Mouse (Mus musculus) midbrain, embryonic 14.5 days (tissue): ENCODE data around the gene Gdf15. TPM values are rescaled to one million over a fixed set of nuclear protein-coding genes. Genes with fewer than 3 reads are reported as not detected.

Experiments
- ATAC-seq: fragments of 200-750 bp; cut with Nextera tagmentation; 2 replicates; pipeline ENCODE4 v1.8.0; 2017; ENCODE audit warnings: moderate number of reproducible peaks, moderate library complexity; ENCODE audit not compliant: low FRiP score, low TSS enrichment
- DNase-seq: peaks from one replicate; pipeline ENCODE4 v3.0.0-alpha.2; 2015
- H3K27ac ChIP-seq: fragments of 300-500 bp; sonication (generic); replicated peaks from 2 replicates; pipeline ENCODE4 v1.5.1; 2014; ENCODE audit warnings: mild to moderate bottlenecking, low read depth, low read length, moderate library complexity
- H3K27me3 ChIP-seq: fragments of 300-500 bp; sonication (generic); 2 replicates; pipeline ENCODE4 v1.6.1; 2014; ENCODE audit warnings: low read length, control low read depth, mixed read lengths; ENCODE audit not compliant: control insufficient read depth, insufficient read depth
- H3K36me3 ChIP-seq: fragments of 300-500 bp; sonication (generic); 2 replicates; pipeline ENCODE4 v1.6.1; 2014; ENCODE audit warnings: low read length, control low read depth; ENCODE audit not compliant: control insufficient read depth, insufficient read depth
- H3K4me1 ChIP-seq: fragments of 300-500 bp; sonication (generic); 2 replicates; pipeline ENCODE4 v1.6.1; 2014; ENCODE audit warnings: mild to moderate bottlenecking, antibody characterized with exemption, low read length, control low read depth; ENCODE audit not compliant: control insufficient read depth, insufficient read depth
- H3K4me2 ChIP-seq: fragments of 300-500 bp; sonication (generic); 2 replicates; pipeline ENCODE4 v1.6.1; 2014; ENCODE audit warnings: mild to moderate bottlenecking, low read length, moderate library complexity
- H3K4me3 ChIP-seq: fragments of 300-500 bp; sonication (generic); replicated peaks from 2 replicates; pipeline ENCODE4 v1.5.1; 2014; ENCODE audit warnings: low read depth, low read length
- H3K9ac ChIP-seq: fragments of 300-500 bp; sonication (generic); replicated peaks from 2 replicates; pipeline ENCODE4 v1.6.1; 2014; ENCODE audit warnings: mild to moderate bottlenecking, low read length, moderate library complexity
- H3K9me3 ChIP-seq: fragments of 300-500 bp; sonication (generic); 2 replicates; pipeline ENCODE4 v1.6.1; 2016; ENCODE audit warnings: low read length, control low read depth, mixed read lengths; ENCODE audit not compliant: control insufficient read depth
- WGBS: fragments of 180-500 bp; shearing (Covaris S2); extraction: QIAGEN DNeasy Blood & Tissue Kit; methylation state at CpG from one replicate; pipeline ENCODE4 v1.1.7; 2014; 5-methylcytosine and 5-hydroxymethylcytosine counted together
- polyA plus RNA-seq: library from polyadenylated mRNA; unstranded; fragments of >200 nt; fragmentation: Nextera tagmentation; extraction: Ambion mirVana; gene quantifications from 2 replicates; pipeline ENCODE4 v1.2.1, GENCODE M21; 2014

Gdf15 gene
- polyA plus RNA-seq, 1 experiment from 2014 or later, result 0.20 TPM

- Histone ChIP-seq H3K4me1 (0 out of 2 replicates have a peak, but pooled peaks cover 14% of the 10 kb centered on the region), H3K9me3 (no peaks in the 10 kb centered on the region), H3K4me2 (no peak overlapping the region), H3K9ac (no peak overlapping the region), H3K36me3 (peaks cover 31% of the 10 kb centered on the region), H3K27me3 (no peaks in the 10 kb centered on the region), H3K4me3 (no peak overlapping the region), H3K27ac (no peak overlapping the region)
- no peak for ATAC-seq
- 96% methylated on average over 17 of the region's 17 CpGs for WGBS
- no peak for DNase-seq
Measured at GRCm38 (mm10) chr8:70650351-70650750, 18.1 kb upstream of the Gdf15 start.

GRCm38 (mm10) chr8:70649324-70649723 is 17.1 kb upstream of the Gdf15 start:
- no peak overlapping the region; the same call in 1 of the 2 replicates for H3K4me2 ChIP-seq
- peak; percentile 71 for ATAC-seq
- 51% methylated on average over 4 of the region's 4 CpGs for WGBS
- H3K9ac ChIP-seq, result no peak overlapping the region
- H3K9me3 ChIP-seq, result no peaks in the 10 kb centered on the region
- no peaks in the 10 kb centered on the region for H3K27me3 ChIP-seq
- peak; percentile 88 for DNase-seq
- H3K36me3 ChIP-seq, result peaks cover 27% of the 10 kb centered on the region
- 0 out of 2 replicates have a peak, but pooled peaks cover 14% of the 10 kb centered on the region for H3K4me1 ChIP-seq
- peak overlapping the region; percentile 58; the same call in 1 of the 2 replicates for H3K27ac ChIP-seq
- no peak overlapping the region for H3K4me3 ChIP-seq

GRCm38 (mm10) chr8:70648921-70649320 is 16.7 kb upstream of the Gdf15 start:
- Histone ChIP-seq H3K36me3 (peaks cover 24% of the 10 kb centered on the region), H3K4me1 (0 out of 2 replicates have a peak, but pooled peaks cover 14% of the 10 kb centered on the region), H3K4me3 (no peak overlapping the region), H3K27me3 (no peaks in the 10 kb centered on the region), H3K9me3 (no peaks in the 10 kb centered on the region), H3K4me2 (no peak overlapping the region), H3K27ac (peak overlapping the region; percentile 38; the same call in 1 of the 2 replicates), H3K9ac (no peak overlapping the region)
- 65% methylated on average over 3 of the region's 3 CpGs for WGBS
- DNase-seq (no peak), ATAC-seq (no peak)

- Histone ChIP-seq H3K4me2 (no peak overlapping the region), H3K9me3 (no peaks in the 10 kb centered on the region), H3K27me3 (no peaks in the 10 kb centered on the region), H3K4me1 (0 out of 2 replicates have a peak, but pooled peaks cover 14% of the 10 kb centered on the region), H3K27ac (no peak overlapping the region), H3K4me3 (no peak overlapping the region), H3K9ac (no peak overlapping the region), H3K36me3 (peaks cover 24% of the 10 kb centered on the region)
- ATAC-seq (no peak), DNase-seq (no peak)
- WGBS, result 42% methylated on average over 1 of the region's 1 CpGs
Measured at GRCm38 (mm10) chr8:70648164-70648442, 15.8 kb upstream of the Gdf15 start.

GRCm38 (mm10) chr8:70647343-70648163 is 15.3 kb upstream of the Gdf15 start:
- no peak overlapping the region for H3K9ac ChIP-seq
- H3K4me2 ChIP-seq, result no peak overlapping the region
- WGBS, result 58% methylated on average over 8 of the region's 8 CpGs
- ATAC-seq, result no peak
- H3K27ac ChIP-seq, result 0 out of 2 replicates have a peak overlapping the region, but pooled peaks have one; percentile 13
- peaks cover 24% of the 10 kb centered on the region for H3K36me3 ChIP-seq
- H3K4me3 ChIP-seq, result no peak overlapping the region
- no peak for DNase-seq
- H3K4me1 ChIP-seq, result 0 out of 2 replicates have a peak, but pooled peaks cover 14% of the 10 kb centered on the region
- no peaks in the 10 kb centered on the region for H3K27me3 ChIP-seq
- H3K9me3 ChIP-seq, result no peaks in the 10 kb centered on the region

GRCm38 (mm10) chr8:70646775-70647174 is 14.5 kb upstream of the Gdf15 start:
- 0 out of 2 replicates have a peak, but pooled peaks cover 14% of the 10 kb centered on the region for H3K4me1 ChIP-seq
- no peaks in the 10 kb centered on the region for H3K9me3 ChIP-seq
- H3K27me3 ChIP-seq, result no peaks in the 10 kb centered on the region
- H3K4me2 ChIP-seq, result no peak overlapping the region
- H3K4me3 ChIP-seq, result no peak overlapping the region
- 0 out of 2 replicates have a peak overlapping the region, but pooled peaks have one; percentile 17 for H3K9ac ChIP-seq
- DNase-seq (no peak), ATAC-seq (no peak)
- H3K36me3 ChIP-seq, result peaks cover 18% of the 10 kb centered on the region
- no peak overlapping the region for H3K27ac ChIP-seq

DNA sequence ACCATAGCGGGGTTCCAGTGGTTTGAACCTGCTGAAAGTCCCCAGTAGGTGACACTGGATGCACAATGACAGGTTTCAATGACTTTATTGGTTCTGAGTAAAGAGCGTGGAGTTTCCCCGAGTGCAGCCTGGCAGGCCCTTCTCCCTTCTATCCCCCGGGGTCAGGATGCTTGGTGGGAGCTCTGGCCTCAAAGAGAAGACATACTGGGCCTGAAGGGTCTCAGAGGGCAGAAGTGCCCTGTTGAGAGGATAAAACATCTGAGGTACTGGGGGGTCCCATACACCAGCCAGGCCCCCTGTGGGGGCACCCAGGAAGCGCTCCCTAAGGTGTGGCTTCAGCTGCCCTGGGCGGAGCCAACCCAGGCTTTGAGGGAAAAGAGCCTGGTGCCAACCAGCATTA is 14.1 kb upstream of the Gdf15 start:
- Histone ChIP-seq H3K27me3 (no peaks in the 10 kb centered on the region), H3K4me1 (0 out of 2 replicates have a peak, but pooled peaks cover 14% of the 10 kb centered on the region), H3K36me3 (peaks cover 15% of the 10 kb centered on the region), H3K4me2 (no peak overlapping the region), H3K4me3 (no peak overlapping the region), H3K9me3 (no peaks in the 10 kb centered on the region), H3K9ac (no peak overlapping the region), H3K27ac (no peak overlapping the region)
- 66% methylated on average over 6 of the region's 6 CpGs for WGBS
- ATAC-seq, result no peak
- DNase-seq, result no peak

GRCm38 (mm10) chr8:70645501-70646224 is 13.4 kb upstream of the Gdf15 start:
- DNase-seq, result no peak
- Histone ChIP-seq H3K4me3 (no peak overlapping the region), H3K9ac (no peak overlapping the region), H3K4me1 (0 out of 2 replicates have a peak, but pooled peaks cover 14% of the 10 kb centered on the region), H3K27me3 (no peaks in the 10 kb centered on the region), H3K9me3 (no peaks in the 10 kb centered on the region), H3K36me3 (peaks cover 10% of the 10 kb centered on the region), H3K27ac (no peak overlapping the region), H3K4me2 (no peak overlapping the region)
- ATAC-seq, result no peak
- WGBS, result 61% methylated on average over 17 of the region's 17 CpGs
